ENCODE assay signal across 8 mouse cellular contexts in genomic region chr14:99931879-99932278, GRCm38 (mm10).
A peak's percentile ranks its signal among the peaks of the same experiment; 100 is the strongest.
DNase-seq lines count a peak whose midpoint lies in the region; ATAC-seq and TF ChIP-seq lines count a peak whose summit lies in the region.

No protein-coding gene starts in this region.

- peak; percentile 94 for TF ChIP-seq CTCF in left cerebral cortex, adult 2 months (IDR thresholded peaks at IDR 0.05)
- TF ChIP-seq CTCF in stomach, postnatal 0 days (IDR thresholded peaks at IDR 0.05; ENCODE audit: low read depth) = peak; percentile 94

- peak; percentile 34 for DNase-seq in kidney, adult 11 months
- DNase-seq in cerebellum, adult 8-10 months = peak; percentile 63
- peak; percentile 82 for DNase-seq in hindlimb bud, embryonic 11.5 days (ENCODE audit: extremely low spot score, low read depth, low spot score)
- peak; percentile 70 to 83 for DNase-seq in left cerebral cortex, adult 2 months (ENCODE audit: extremely low spot score in 1 of 2, low spot score in 2 of 2)
- DNase-seq in stomach, postnatal 0 days (ENCODE audit: low spot score) = peak; percentile 73

- no peak overlapping the region for H3K4me3 ChIP-seq in kidney, embryonic 15.5 days (replicated peaks)
- H3K4me3 ChIP-seq in left cerebral cortex, adult 2 months = no peak overlapping the region
- no peak overlapping the region for H3K4me3 ChIP-seq in midbrain, embryonic 12.5 days
- H3K4me3 ChIP-seq in stomach, postnatal 0 days (ENCODE audit: low read depth, low read length) = no peak overlapping the region

- H3K27me3 ChIP-seq in kidney, embryonic 15.5 days = no peaks in the 10 kb centered on the region
- H3K27me3 ChIP-seq in midbrain, embryonic 12.5 days = no peaks in the 10 kb centered on the region
- H3K27me3 ChIP-seq in stomach, postnatal 0 days (ENCODE audit: control insufficient read depth, insufficient read depth, low read length) = no peaks in the 10 kb centered on the region

- TF ChIP-seq EP300 in stomach, postnatal 0 days (optimal IDR thresholded peaks at IDR 0.05) = no peak

- H3K27ac ChIP-seq in kidney, embryonic 15.5 days = no peak overlapping the region
- no peak overlapping the region for H3K27ac ChIP-seq in left cerebral cortex, adult 2 months
- H3K27ac ChIP-seq in midbrain, embryonic 12.5 days (replicated peaks) = no peak overlapping the region
- H3K27ac ChIP-seq in stomach, postnatal 0 days (replicated peaks) = no peak overlapping the region

- no peak overlapping the region for H3K4me2 ChIP-seq in kidney, embryonic 15.5 days
- no peak overlapping the region for H3K4me2 ChIP-seq in midbrain, embryonic 12.5 days (replicated peaks)
- no peak overlapping the region for H3K4me2 ChIP-seq in stomach, postnatal 0 days (replicated peaks; ENCODE audit: low read depth)

- no peak for ATAC-seq in kidney, embryonic 15.5 days (replicated peaks; ENCODE audit: low FRiP score)
- ATAC-seq in frontal cortex, adult (ENCODE audit: low TSS enrichment) = peak; percentile 97
- peak; percentile 65 for ATAC-seq in midbrain, embryonic 12.5 days (ENCODE audit: low FRiP score, low read depth)
- ATAC-seq in stomach, postnatal 0 days (ENCODE audit: low FRiP score, low TSS enrichment) = no peak

- H3K4me1 ChIP-seq in kidney, embryonic 15.5 days = no peaks in the 10 kb centered on the region
- peaks cover 3% of the 10 kb centered on the region; the same call in 1 of the 2 replicates for H3K4me1 ChIP-seq in midbrain, embryonic 12.5 days
- H3K4me1 ChIP-seq in stomach, postnatal 0 days (replicated peaks; ENCODE audit: control insufficient read depth, insufficient read depth) = no peaks in the 10 kb centered on the region

- no peaks in the 10 kb centered on the region for H3K9me3 ChIP-seq in kidney, embryonic 15.5 days (replicated peaks)
- no peaks in the 10 kb centered on the region for H3K9me3 ChIP-seq in midbrain, embryonic 12.5 days
- H3K9me3 ChIP-seq in stomach, postnatal 0 days (ENCODE audit: control insufficient read depth, low read length) = no peaks in the 10 kb centered on the region

- WGBS in kidney, embryonic 15.5 days = 8% methylated on average over 4 of the region's 4 CpGs
- 12% methylated on average over 4 of the region's 4 CpGs for WGBS in midbrain, embryonic 12.5 days
- 6% methylated on average over 4 of the region's 4 CpGs for whole genome bisulfite sequencing in stomach, postnatal 0 days

- no peaks in the 10 kb centered on the region for H3K36me3 ChIP-seq in kidney, embryonic 15.5 days
- no peaks in the 10 kb centered on the region for H3K36me3 ChIP-seq in midbrain, embryonic 12.5 days
- H3K36me3 ChIP-seq in stomach, postnatal 0 days (ENCODE audit: control insufficient read depth, insufficient read depth, low read length) = no peaks in the 10 kb centered on the region

- no peak overlapping the region for H3K9ac ChIP-seq in kidney, embryonic 15.5 days
- H3K9ac ChIP-seq in midbrain, embryonic 12.5 days (replicated peaks) = no peak overlapping the region
- no peak overlapping the region for H3K9ac ChIP-seq in stomach, postnatal 0 days (ENCODE audit: low read length)

- intact Hi-C loops in left cerebral cortex, adult 2 months (cut with DNase I) = loop anchor here (2.0 to 10.0 kb wide), 6 partner anchors 525 to 1495 kb away; no protein-coding TSS in a partner anchor

Comparison
In these comparisons a context has a peak if more than half of its experiments do, and no peak if none do; other contexts are left out.
1. ATAC-seq: peak in frontal cortex, adult (single experiment) and midbrain, embryonic 12.5 days (single experiment); none in kidney, embryonic 15.5 days (single experiment) and stomach, postnatal 0 days (single experiment).
2. Peak in every context shown above with its lines, with median percentiles within 50 percentile points of each other: DNase-seq.